Mouse (Mus musculus) effector memory CD4-positive, alpha-beta T cell, adult 5 months (primary cell): ENCODE results near the gene Med19. TPM values are rescaled to one million over a fixed set of nuclear protein-coding genes. Genes with fewer than 3 reads are reported as not detected.

ENCODE experiments used
- polyA plus RNA-seq: library from polyadenylated mRNA; unstranded; fragments of 100-300 nt; shearing (Covaris generic); gene quantifications from one replicate; pipeline ENCODE4 v1.2.1, GENCODE M21; 2017

Med19 gene
- 14.3 TPM for polyA plus RNA-seq

DNA sequence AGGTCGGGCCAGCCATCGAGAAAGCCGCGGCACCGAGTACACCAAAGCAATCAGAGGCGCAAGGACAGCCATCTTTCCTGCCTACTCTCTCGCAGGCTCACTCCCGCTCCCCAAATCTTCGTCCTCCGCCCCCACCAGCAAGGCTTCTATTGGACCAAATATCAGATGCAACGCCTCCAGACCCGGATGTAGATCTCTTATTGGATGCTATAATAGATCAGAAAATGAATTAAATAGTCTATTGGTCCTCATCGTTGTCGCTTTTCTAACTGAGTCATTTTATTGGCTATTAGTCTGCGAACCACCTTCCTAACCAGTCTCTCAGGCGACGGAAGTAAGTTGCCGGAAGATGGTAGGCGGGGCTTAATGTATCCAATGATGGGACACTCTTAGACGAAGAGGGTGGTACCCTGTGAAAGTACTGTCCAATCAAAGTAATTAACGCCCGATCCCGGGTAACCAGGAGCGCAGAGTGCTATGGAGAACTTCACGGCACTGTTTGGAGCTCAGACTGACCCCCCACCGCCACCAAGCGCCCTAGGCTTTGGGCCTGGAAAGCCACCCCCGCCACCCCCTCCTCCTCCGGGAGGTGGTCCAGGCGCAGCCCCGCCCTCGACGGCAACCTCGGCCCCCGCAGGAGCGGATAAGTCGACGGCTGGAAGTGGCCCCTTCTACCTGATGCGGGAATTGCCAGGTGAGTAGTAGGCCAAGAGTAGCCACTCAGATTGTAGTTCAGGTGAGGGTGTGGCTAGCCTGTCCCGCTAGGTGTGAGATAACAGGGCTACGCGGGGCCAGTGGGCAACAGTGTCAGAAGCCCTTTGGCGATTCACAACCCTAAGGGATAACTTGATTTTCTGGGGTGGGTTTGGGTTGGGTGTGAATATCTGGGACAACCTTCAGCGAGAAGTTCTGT, at the start of gene Med19, which contains the start of gene Gm28635:
Med19 (plus strand) TSS at position 435 of the 913 bp plus-strand sequence.
Gm28635 (minus strand) TSS at position 74 of the 913 bp plus-strand sequence.

DNA sequence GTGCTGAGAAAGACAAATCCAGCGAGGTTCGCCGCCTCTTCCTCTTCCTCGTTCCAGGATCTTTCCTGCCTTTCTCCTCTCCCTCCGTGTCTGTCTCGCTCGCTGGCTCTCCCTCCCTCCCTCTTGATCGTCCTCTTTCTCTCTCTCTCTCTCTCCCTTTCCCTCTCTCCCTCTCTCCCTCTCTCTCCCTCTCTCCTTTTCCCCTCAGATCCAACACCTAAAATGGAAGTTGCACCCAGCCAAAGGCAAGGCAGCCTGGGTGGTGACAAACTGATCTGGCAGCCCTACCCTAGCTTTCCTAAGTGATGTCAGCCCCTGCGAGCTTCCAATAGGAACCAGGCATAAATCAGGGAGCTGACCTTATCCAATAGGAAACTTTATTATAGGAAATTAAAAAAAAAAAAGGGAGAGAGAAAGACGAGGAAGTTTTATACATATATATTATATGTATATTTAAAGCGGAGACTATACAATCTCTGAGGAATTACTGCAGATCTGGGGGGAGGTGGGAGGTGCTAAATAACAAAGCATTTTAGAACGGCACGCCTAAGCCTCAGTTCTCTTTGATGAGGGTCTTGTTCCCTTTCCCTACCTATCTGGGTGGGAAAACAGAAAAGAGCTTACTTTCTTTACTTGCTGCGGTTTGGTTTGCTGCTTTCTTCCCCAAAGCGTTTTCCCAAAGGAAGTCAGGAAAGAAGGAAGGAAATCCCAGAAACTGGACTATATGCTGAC, 27.6 kb upstream of the Med19 start, which contains the start of gene Ctnnd1:
Ctnnd1 (minus strand) TSS at position 302 of the 732 bp plus-strand sequence.

DNA sequence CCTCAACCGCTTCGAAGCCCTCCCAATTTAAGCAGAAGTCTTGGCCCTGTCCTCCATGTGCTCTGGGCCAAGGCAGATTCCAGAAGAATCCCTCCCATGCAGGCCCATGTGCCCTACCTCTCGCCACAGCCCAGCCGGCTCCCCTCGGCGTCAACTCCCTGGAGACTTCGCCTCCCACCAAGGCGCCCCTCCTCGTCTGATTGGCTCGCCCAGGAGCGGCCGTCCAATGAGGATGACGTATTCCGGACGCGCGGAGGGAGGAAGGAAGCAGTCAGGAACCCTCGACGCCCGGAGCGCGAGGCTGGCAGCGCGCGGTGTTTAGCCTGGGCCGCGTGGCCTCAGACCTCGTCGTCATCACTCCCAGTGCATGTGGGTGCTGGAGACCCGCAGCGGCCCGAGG, 19.4 kb upstream of the Med19 start, which contains the start of gene Btbd18:
Btbd18 (plus strand) TSS at position 274 of the 400 bp plus-strand sequence.

DNA sequence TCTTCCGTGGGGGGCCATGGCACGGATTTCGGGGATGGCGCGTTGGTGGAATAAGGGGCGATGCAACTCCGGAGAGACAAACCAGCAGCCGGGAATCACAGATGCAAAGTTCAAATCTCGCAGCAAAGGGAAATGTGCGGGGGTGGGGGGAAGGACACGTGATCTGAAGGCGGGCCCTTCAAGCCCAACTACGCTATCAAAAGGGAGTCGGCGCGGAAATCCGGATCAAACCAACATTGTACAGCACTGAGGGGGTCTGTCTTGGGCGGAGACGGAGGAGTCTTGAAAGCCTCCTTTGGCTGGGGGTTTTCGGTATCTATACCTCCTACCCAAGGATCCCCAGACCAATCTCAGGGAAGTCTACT, 7.7 kb upstream of the Med19 start, which contains the start of gene Selenoh:
Selenoh (minus strand) TSS at position 202 of the 365 bp plus-strand sequence.

DNA sequence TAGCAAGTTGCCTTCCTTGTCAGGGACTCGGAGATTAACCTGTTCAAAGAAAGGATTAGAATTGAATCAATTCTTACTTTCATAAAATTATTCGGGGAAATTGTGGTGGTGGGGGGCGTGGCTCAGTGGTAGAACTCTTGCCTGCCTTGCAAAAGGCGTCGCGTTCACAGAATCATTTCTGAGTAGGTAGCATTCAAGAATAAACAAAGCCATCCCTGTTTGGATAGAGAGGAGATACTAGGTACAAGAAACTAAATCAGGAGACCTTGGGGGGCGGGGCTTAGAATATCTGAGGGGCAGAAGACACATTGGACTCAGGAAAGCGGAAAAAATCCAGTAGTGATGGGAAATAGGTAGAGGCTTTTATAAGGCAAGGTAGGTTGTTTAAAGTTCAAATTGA, 814 bp downstream of the Med19 start, which contains the start of gene Tmx2:
Tmx2 (minus strand) TSS at position 125 of the 400 bp plus-strand sequence.

DNA sequence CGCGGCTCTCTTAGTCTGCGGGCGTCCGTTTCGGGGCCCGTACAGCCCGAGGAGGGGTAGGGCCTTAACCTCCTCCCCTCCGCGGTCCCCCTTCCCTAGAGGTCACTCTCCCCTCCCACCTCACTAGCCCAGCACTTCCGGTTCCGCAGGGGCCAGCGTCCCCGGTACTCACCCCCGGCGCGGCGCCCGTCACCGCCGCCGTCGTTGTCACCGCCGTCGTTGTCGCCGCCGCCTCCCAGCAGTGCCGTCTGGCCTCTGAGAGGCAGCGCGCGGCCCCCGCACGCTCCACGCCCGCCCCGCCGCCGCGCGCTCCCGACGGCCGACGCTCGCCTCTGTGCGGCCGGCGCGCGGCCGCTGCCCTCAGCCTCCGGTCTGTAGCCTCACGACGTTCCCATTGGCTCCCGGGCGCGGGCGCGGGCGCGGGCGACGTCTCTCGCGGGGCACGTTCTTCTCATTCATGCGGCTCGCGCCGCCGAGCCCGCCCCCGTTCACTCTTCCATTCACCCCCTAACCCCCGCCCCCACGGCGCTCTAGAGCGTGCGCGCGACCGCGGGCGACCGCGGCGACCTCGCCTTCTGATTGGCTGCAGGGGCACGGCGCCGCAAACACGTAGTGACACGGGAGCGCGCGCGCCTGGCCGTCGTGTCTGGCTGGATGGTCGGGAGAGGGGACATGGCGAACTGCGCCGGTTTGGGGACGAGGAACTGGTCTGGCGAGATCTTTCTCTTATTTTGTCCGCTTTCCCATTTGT, 36.8 kb downstream of the Med19 start, which contains the start of gene Zdhhc5:
Zdhhc5 (minus strand) TSS at position 370 of the 751 bp plus-strand sequence.

DNA sequence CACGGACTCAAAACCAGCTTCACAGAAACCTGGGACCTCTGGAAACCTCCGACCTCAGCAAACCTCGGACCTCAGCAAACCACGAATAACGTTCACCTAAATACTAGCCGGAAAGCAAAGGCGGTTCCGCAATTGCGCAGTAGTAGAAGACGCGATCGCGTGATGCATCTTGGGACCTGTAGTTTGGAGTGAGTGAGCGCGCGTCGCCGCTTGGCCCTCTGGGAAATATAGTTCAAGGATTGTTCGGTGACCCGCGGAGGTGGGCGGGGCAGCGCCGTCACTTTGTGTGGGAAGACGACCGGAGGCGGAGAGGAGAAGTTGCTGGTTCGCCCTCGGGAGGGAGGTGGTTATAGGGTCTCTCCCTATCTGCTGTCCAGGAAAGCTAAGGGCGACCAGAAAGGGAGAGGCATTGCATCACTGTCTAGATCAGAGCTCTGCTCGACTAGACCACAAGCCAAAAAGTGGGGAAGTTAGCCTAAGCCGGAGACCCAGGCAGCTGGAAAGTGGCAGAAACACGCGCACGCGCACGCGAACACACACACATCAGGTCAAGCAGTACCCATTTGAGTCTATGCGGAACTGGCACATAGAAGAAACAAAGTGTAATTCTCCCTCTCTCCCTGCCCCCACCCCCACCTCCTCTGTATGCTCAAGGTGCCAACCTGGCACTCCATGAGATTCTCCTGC, 49.1 kb downstream of the Med19 start, which contains the start of gene Clp1:
Clp1 (minus strand) TSS at position 179 of the 687 bp plus-strand sequence.

DNA sequence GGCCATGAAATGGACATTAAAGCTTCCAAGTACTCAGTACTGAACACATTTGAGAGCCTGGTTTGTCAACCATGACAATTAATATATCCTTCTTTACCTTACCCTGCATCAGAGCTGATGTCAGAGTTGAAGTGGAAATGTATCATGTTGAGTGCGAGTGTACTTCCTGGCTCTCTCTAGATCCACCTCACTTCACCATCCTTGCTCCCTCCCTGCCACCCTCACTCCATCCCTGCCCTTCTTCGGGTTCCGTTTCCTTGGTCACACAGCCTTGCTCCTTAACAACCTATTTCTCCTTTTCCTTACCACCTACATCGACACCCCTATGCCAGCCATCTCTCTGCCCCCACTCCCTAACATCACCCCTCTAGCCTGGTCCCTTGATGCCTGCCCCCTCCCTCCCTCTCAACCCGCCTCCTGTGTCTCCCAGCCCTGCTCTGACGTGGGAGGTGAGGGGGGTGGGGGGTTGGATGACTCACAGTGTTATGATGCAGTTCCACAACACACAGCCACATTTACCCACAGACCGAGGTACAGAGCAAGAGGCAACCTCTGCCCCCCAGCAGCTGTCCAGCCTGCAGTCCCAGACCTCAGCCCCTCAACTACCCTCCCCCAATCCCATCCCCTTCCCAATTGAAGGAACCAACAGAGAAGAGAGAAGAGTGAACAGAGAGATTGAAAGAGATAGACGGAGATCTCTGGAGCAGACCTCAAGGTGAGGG, 55.5 kb downstream of the Med19 start, which contains the start of gene Ypel4:
Ypel4 (plus strand) TSS at position 480 of the 722 bp plus-strand sequence.

Other genes with a start within 250 kb of the Med19 start
- 3.7 TPM for gene Tfpi, start 201.6 kb upstream of the Med19 start, polyA plus RNA-seq
- 0.29 TPM for gene Ctnnd1, start 27.6 kb upstream of the Med19 start, polyA plus RNA-seq
- gene Btbd18, start 19.3 kb upstream of the Med19 start, polyA plus RNA-seq, result not detected
- gene Selenoh, start 7.6 kb upstream of the Med19 start, polyA plus RNA-seq, result 49.8 TPM
- gene Gm28635, start 361 bp upstream of the Med19 start, polyA plus RNA-seq, result not detected
- gene Tmx2, start 738 bp downstream of the Med19 start, polyA plus RNA-seq, result 45.2 TPM
- 50.4 TPM for gene Zdhhc5, start 36.8 kb downstream of the Med19 start, polyA plus RNA-seq
- gene Clp1, start 48.9 kb downstream of the Med19 start, polyA plus RNA-seq, result 75.6 TPM
- 1.5 TPM for gene Ypel4, start 55.7 kb downstream of the Med19 start, polyA plus RNA-seq
- gene Gm19426, start 65.3 kb downstream of the Med19 start, polyA plus RNA-seq, result not detected
- gene Serping1, start 97.0 kb downstream of the Med19 start, polyA plus RNA-seq, result not detected
- 3.2 TPM for gene Ube2l6, start 120.4 kb downstream of the Med19 start, polyA plus RNA-seq
- not detected for gene Smtnl1, start 144.2 kb downstream of the Med19 start, polyA plus RNA-seq
- 13.5 TPM for gene Timm10, start 148.6 kb downstream of the Med19 start, polyA plus RNA-seq
- gene Slc43a1, start 160.4 kb downstream of the Med19 start, polyA plus RNA-seq, result 11.1 TPM
- gene Rtn4rl2, start 208.3 kb downstream of the Med19 start, polyA plus RNA-seq, result not detected